Mouse (Mus musculus): ENCODE data around the gene Spg11. TPM values are rescaled to one million over a fixed set of nuclear protein-coding genes. Genes with fewer than 3 reads are reported as not detected.
A peak's percentile ranks its signal among the peaks of the same experiment; 100 is the strongest.
"Not testable (repeated sequence)": the region's sequence is repeated elsewhere in the genome, so short reads cannot be mapped to it uniquely, and the experiment has no call there.

The Spg11 gene
- polyA plus RNA-seq, 1 experiment, result 6.6 TPM

- H3K27me3 ChIP-seq (replicated peaks; ENCODE audit: control insufficient read depth, insufficient read depth, low read length), result no peaks in the 10 kb centered on the region
- H3K4me3 ChIP-seq (ENCODE audit: insufficient read depth, low read depth, low read length), result peak within 1 kb of the TSS; percentile 98
- no peak for TF ChIP-seq CTCF (conservative IDR thresholded peaks at IDR 0.05; ENCODE audit: insufficient read depth, insufficient read length, low read depth, low read length)
- peak; percentile 99 for TF ChIP-seq POLR2A (IDR thresholded peaks at IDR 0.05; ENCODE audit: low read depth, low read length)
- peak; percentile 95 for DNase-seq
- peaks cover 2% of the 10 kb centered on the region; the same call in 1 of the 2 replicates for H3K4me1 ChIP-seq (ENCODE audit: control insufficient read depth, insufficient read depth, low read length)
- H3K36me3 ChIP-seq (ENCODE audit: control insufficient read depth, insufficient read depth, low read length), result no peaks in the 10 kb centered on the region
- H3K27ac ChIP-seq (ENCODE audit: insufficient read depth, low read depth, low read length), result peak within 1 kb of the TSS; percentile 97
- under 1% methylated on average over 58 of the region's 67 CpGs for WGBS
Measured at GRCm38 (mm10) chr2:122027862-122028755, 90.1 kb downstream of the Spg11 start, which contains the start of gene Eif3j1. Gene Eif3j1 (plus strand): TSS chr2:122028546.

GRCm38 (mm10) chr2:122027091-122027490 lies 91.1 kb downstream of the Spg11 start:
- DNase-seq; H3K4me1 ChIP-seq (ENCODE audit: control insufficient read depth, insufficient read depth, low read length); H3K27me3 ChIP-seq (replicated peaks; ENCODE audit: control insufficient read depth, insufficient read depth, low read length); H3K4me3 ChIP-seq (ENCODE audit: insufficient read depth, low read depth, low read length); H3K27ac ChIP-seq (ENCODE audit: insufficient read depth, low read depth, low read length); H3K36me3 ChIP-seq (ENCODE audit: control insufficient read depth, insufficient read depth, low read length): not testable (repeated sequence)
- 96% methylated on average over 10 of the region's 10 CpGs for WGBS

- Histone ChIP-seq H3K36me3 (ENCODE audit: control insufficient read depth, insufficient read depth, low read length) (no peaks in the 10 kb centered on the region), H3K4me1 (ENCODE audit: control insufficient read depth, insufficient read depth, low read length) (no peaks in the 10 kb centered on the region), H3K27ac (ENCODE audit: insufficient read depth, low read depth, low read length) (no peak overlapping the region), H3K27me3 (replicated peaks; ENCODE audit: control insufficient read depth, insufficient read depth, low read length) (no peaks in the 10 kb centered on the region), H3K4me3 (ENCODE audit: insufficient read depth, low read depth, low read length) (no peak overlapping the region)
- DNase-seq, result no peak
- TF ChIP-seq POLR2A (IDR thresholded peaks at IDR 0.05; ENCODE audit: low read depth, low read length) (no peak), CTCF (conservative IDR thresholded peaks at IDR 0.05; ENCODE audit: insufficient read depth, insufficient read length, low read depth, low read length) (no peak)
- 76% methylated on average over 2 of the region's 2 CpGs for WGBS
Measured at GRCm38 (mm10) chr2:122022284-122022683, 95.9 kb downstream of the Spg11 start.

- 48% methylated on average over 1 of the region's 1 CpGs for WGBS
Measured at GRCm38 (mm10) chr2:122018705-122019104, 99.5 kb downstream of the Spg11 start.

GRCm38 (mm10) chr2:122011441-122011840 lies 106.7 kb downstream of the Spg11 start:
- peaks cover 2% of the 10 kb centered on the region for H3K36me3 ChIP-seq (ENCODE audit: control insufficient read depth, insufficient read depth, low read length)
- H3K27ac ChIP-seq (ENCODE audit: insufficient read depth, low read depth, low read length), result no peak overlapping the region
- H3K27me3 ChIP-seq (replicated peaks; ENCODE audit: control insufficient read depth, insufficient read depth, low read length), result no peaks in the 10 kb centered on the region
- WGBS, result 86% methylated on average over 7 of the region's 7 CpGs
- H3K4me3 ChIP-seq (ENCODE audit: insufficient read depth, low read depth, low read length), result no peak overlapping the region
- DNase-seq, result no peak
- no peaks in the 10 kb centered on the region for H3K4me1 ChIP-seq (ENCODE audit: control insufficient read depth, insufficient read depth, low read length)
- TF ChIP-seq CTCF (conservative IDR thresholded peaks at IDR 0.05; ENCODE audit: insufficient read depth, insufficient read length, low read depth, low read length), result no peak
- TF ChIP-seq POLR2A (IDR thresholded peaks at IDR 0.05; ENCODE audit: low read depth, low read length), result no peak

More at GRCm38 (mm10) chr2:122018705-122019104, 99.5 kb downstream of the Spg11 start:
- no peak overlapping the region for H3K27ac ChIP-seq (ENCODE audit: insufficient read depth, low read depth, low read length)
- no peaks in the 10 kb centered on the region for H3K36me3 ChIP-seq (ENCODE audit: control insufficient read depth, insufficient read depth, low read length)
- DNase-seq, result no peak
- TF ChIP-seq CTCF (conservative IDR thresholded peaks at IDR 0.05; ENCODE audit: insufficient read depth, insufficient read length, low read depth, low read length), result no peak
- TF ChIP-seq POLR2A (IDR thresholded peaks at IDR 0.05; ENCODE audit: low read depth, low read length), result no peak
- H3K27me3 ChIP-seq (replicated peaks; ENCODE audit: control insufficient read depth, insufficient read depth, low read length), result no peaks in the 10 kb centered on the region
- H3K4me1 ChIP-seq (ENCODE audit: control insufficient read depth, insufficient read depth, low read length), result no peaks in the 10 kb centered on the region
- no peak overlapping the region for H3K4me3 ChIP-seq (ENCODE audit: insufficient read depth, low read depth, low read length)

- H3K4me1 ChIP-seq (ENCODE audit: control insufficient read depth, insufficient read depth, low read length), result no peaks in the 10 kb centered on the region
- H3K27me3 ChIP-seq (replicated peaks; ENCODE audit: control insufficient read depth, insufficient read depth, low read length), result no peaks in the 10 kb centered on the region
- DNase-seq, result no peak
- H3K27ac ChIP-seq (ENCODE audit: insufficient read depth, low read depth, low read length), result no peak overlapping the region
- H3K36me3 ChIP-seq (ENCODE audit: control insufficient read depth, insufficient read depth, low read length), result peaks cover 4% of the 10 kb centered on the region
- 95% methylated on average over 3 of the region's 3 CpGs for WGBS
- H3K4me3 ChIP-seq (ENCODE audit: insufficient read depth, low read depth, low read length), result no peak overlapping the region
- TF ChIP-seq CTCF (conservative IDR thresholded peaks at IDR 0.05; ENCODE audit: insufficient read depth, insufficient read length, low read depth, low read length), result no peak
- no peak for TF ChIP-seq POLR2A (IDR thresholded peaks at IDR 0.05; ENCODE audit: low read depth, low read length)
Measured at GRCm38 (mm10) chr2:122008832-122009231, 109.4 kb downstream of the Spg11 start.

Other genes starting within 250 kb of the Spg11 start
- gene Ctdspl2, start 162.4 kb downstream of the Spg11 start, polyA plus RNA-seq (2012; rRNA removed), result 4.7 and 4.8 TPM in 2 replicates
- gene Mageb3, start 162.3 kb downstream of the Spg11 start, polyA plus RNA-seq (2012; rRNA removed), result 0.03 TPM in 1 of 2 replicates, not detected in the other
- 3.2 and 3.3 TPM in 2 replicates for gene Eif3j1, start 89.8 kb downstream of the Spg11 start, polyA plus RNA-seq (2012; rRNA removed)
- 577 and 854 TPM in 2 replicates for gene B2m, start 29.3 kb upstream of the Spg11 start, polyA plus RNA-seq (2012; rRNA removed)
- 0.12 TPM in 1 of 2 replicates, not detected in the other for gene Trim69, start 42.3 kb upstream of the Spg11 start, polyA plus RNA-seq (2012; rRNA removed)
- gene Patl2, start 67.8 kb upstream of the Spg11 start, polyA plus RNA-seq (2012; rRNA removed), result 0.04 TPM in 1 of 2 replicates, not detected in the other
- gene Terb2, start 67.9 kb upstream of the Spg11 start, polyA plus RNA-seq (2012; rRNA removed), result not detected in 2 replicates
- gene Sord, start 116.4 kb upstream of the Spg11 start, polyA plus RNA-seq (2012; rRNA removed), result 566 and 646 TPM in 2 replicates
- 0.05 and 0.17 TPM in 2 replicates for gene Duox2, start 180.1 kb upstream of the Spg11 start, polyA plus RNA-seq (2012; rRNA removed)
- gene Duoxa2, start 180.5 kb upstream of the Spg11 start, polyA plus RNA-seq (2012; rRNA removed), result 0.20 TPM in 1 of 2 replicates, not detected in the other
- gene Duoxa1, start 195.3 kb upstream of the Spg11 start, polyA plus RNA-seq (2012; rRNA removed), result 0.28 and 0.35 TPM in 2 replicates
- 0.20 and 0.31 TPM in 2 replicates for gene Duox1, start 197.3 kb upstream of the Spg11 start, polyA plus RNA-seq (2012; rRNA removed)